Mouse (Mus musculus): ENCODE results near the gene Dnajb1.

- no peak for TF ChIP-seq CTCF (IDR thresholded peaks at IDR 0.05; ENCODE audit: control insufficient read depth, insufficient read depth, low read length)
- no peak for TF ChIP-seq POLR2A (IDR thresholded peaks at IDR 0.05; ENCODE audit: borderline replicate concordance, control insufficient read depth, low read depth, low read length)
Measured at GRCm38 (mm10) chr8:83623549-83623948, 15.6 kb downstream of the Dnajb1 start.

Data from bone marrow, adult 2 months (tissue).